Comparison of ENCODE assay signal across 29 mouse cellular contexts in the genomic region with DNA sequence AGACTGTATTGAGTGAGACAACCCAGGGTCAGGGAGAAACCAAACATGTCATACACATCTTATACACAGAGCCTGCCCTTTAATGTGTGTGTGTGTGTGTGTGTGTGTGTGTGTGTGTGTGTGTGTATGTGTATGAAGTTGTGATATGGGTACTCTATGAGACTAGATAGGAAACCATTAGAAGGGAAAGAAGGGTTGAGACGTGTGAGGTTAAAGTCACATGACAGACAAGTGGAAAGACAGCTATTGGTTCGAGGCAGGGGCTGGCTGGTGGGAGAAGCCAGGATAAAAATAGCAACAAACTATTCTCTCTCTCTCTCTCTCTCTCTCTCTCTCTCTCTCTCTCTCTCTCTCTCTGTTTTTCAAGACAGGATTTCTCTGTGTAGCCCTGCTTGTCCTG. TPM values are rescaled to one million over a fixed set of nuclear protein-coding genes. Genes with fewer than 3 reads are reported as not detected.
"Had no signal": no experiment of that assay in that cellular context is flagged by ENCODE, and none has a peak within 500 bp of the region (broad histone marks: within the 10 kb centered on the region; RNA-seq: fewer than 3 reads in every experiment).

No protein-coding gene starts in this region.

- ATAC-seq: hindbrain, postnatal 0 days; intestine, embryonic 15.5 days; intestine, postnatal 0 days had no signal

- H3K4me1 ChIP-seq: hindbrain, embryonic 13.5 days; hindbrain, embryonic 15.5 days; intestine, embryonic 15.5 days; liver, embryonic 13.5 days had no signal

- H3K4me3 ChIP-seq: heart, adult 2 months; heart, embryonic 13.5 days; heart, embryonic 15.5 days; hindbrain, embryonic 13.5 days; hindbrain, embryonic 15.5 days; intestine, embryonic 15.5 days; layer of hippocampus, adult 2 months; left cerebral cortex, adult 2 months; limb, embryonic 10.5 days; limb, embryonic 12.5 days; liver, embryonic 13.5 days had no signal

- H3K27ac ChIP-seq: heart, adult 2 months; heart, embryonic 13.5 days; heart, embryonic 15.5 days; hindbrain, embryonic 13.5 days; hindbrain, embryonic 15.5 days; hindbrain, postnatal 0 days; intestine, embryonic 15.5 days; layer of hippocampus, adult 2 months; left cerebral cortex, adult 2 months; limb, embryonic 10.5 days; limb, embryonic 12.5 days; liver, embryonic 13.5 days had no signal

- DNase-seq: gastrocnemius, postnatal 14 days; gastrocnemius, postnatal 36 days; heart, adult 11 months; heart, adult 2 months; heart, postnatal 14 days; heart, postnatal 36 days; kidney, adult 18-20 months; kidney, adult 8-10 months; kidney, postnatal 10 days; kidney, postnatal 25 days; kidney, postnatal 4 days; liver; liver, embryonic 13.5 days had no signal

- H3K27me3 ChIP-seq: heart, embryonic 13.5 days; heart, embryonic 15.5 days; hindbrain, embryonic 13.5 days; hindbrain, embryonic 15.5 days; intestine, embryonic 15.5 days; limb, embryonic 12.5 days; liver, embryonic 13.5 days had no signal

- H3K36me3 ChIP-seq: heart, embryonic 13.5 days; heart, embryonic 15.5 days; hindbrain, embryonic 13.5 days; hindbrain, embryonic 15.5 days; intestine, embryonic 15.5 days; limb, embryonic 10.5 days; limb, embryonic 12.5 days; liver, embryonic 13.5 days had no signal

- H3K9me3 ChIP-seq: heart, embryonic 13.5 days; heart, embryonic 15.5 days; hindbrain, embryonic 13.5 days; hindbrain, embryonic 15.5 days; intestine, embryonic 15.5 days; limb, embryonic 10.5 days; limb, embryonic 12.5 days; liver, embryonic 13.5 days had no signal

RNA-seq across cellular contexts. Expression of a gene that starts 13.4 kb away (rescaled TPM):
- polyA plus RNA-seq: heart, embryonic 11.5 days; heart, embryonic 15.5 days; heart, postnatal 0 days; hindbrain, embryonic 11.5 days; hindbrain, embryonic 13.5 days; hindbrain, postnatal 0 days; kidney, embryonic 16.5 days; limb, embryonic 10.5 days; limb, embryonic 12.5 days; liver, embryonic 11.5 days had no signal
